Mouse (Mus musculus) megakaryocyte, embryonic 14.5 days (primary cell): Measurements from ENCODE around the gene Utrn.

Experiments
- FLI1 ChIP-seq: IDR thresholded peaks from 2 replicates; pipeline ENCODE4 v1.6.1; 2012; ENCODE audit warnings: low read length, inconsistent platforms, mixed read lengths
- GATA1 ChIP-seq: IDR thresholded peaks from 3 replicates; pipeline ENCODE4 v1.6.1; 2012; ENCODE audit warnings: mixed read lengths, low read length, inconsistent platforms, borderline replicate concordance

GRCm38 (mm10) chr10:12547037-12547625, 322.0 kb downstream of the Utrn start:
- no peak for TF ChIP-seq GATA1
- TF ChIP-seq FLI1, result no peak
